Mouse (Mus musculus) heart, embryonic 15.5 days (tissue): ENCODE data around the gene Olfr251. TPM values are rescaled to one million over a fixed set of nuclear protein-coding genes. Genes with fewer than 3 reads are reported as not detected.
"Not testable (repeated sequence)": the region's sequence is repeated elsewhere in the genome, so short reads cannot be mapped to it uniquely, and the experiment has no call there.

Source experiments
- ATAC-seq: fragments of 200-750 bp; cut with Nextera tagmentation; replicated peaks from 2 replicates; pipeline ENCODE4 v1.8.0; 2017; ENCODE audit warnings: low read depth, moderate TSS enrichment; ENCODE audit not compliant: insufficient number of reproducible peaks, insufficient read depth, low FRiP score
- H3K27ac ChIP-seq: fragments of 300-500 bp; sonication (generic); 2 replicates; pipeline ENCODE4 v1.5.1; 2015; ENCODE audit warnings: mild to moderate bottlenecking, inconsistent platforms
- H3K27me3 ChIP-seq: fragments of 300-500 bp; sonication (generic); 2 replicates; pipeline ENCODE4 v1.6.1; 2015; ENCODE audit warnings: inconsistent platforms
- H3K36me3 ChIP-seq: fragments of 300-500 bp; sonication (generic); 2 replicates; pipeline ENCODE4 v1.6.1; 2015; ENCODE audit warnings: mild to moderate bottlenecking, inconsistent platforms
- H3K4me1 ChIP-seq: fragments of 300-500 bp; sonication (generic); replicated peaks from 2 replicates; pipeline ENCODE4 v1.6.1; 2015; ENCODE audit warnings: inconsistent platforms
- H3K4me2 ChIP-seq: fragments of 300-500 bp; sonication (generic); 2 replicates; pipeline ENCODE4 v1.6.1; 2015; ENCODE audit warnings: inconsistent platforms, mild to moderate bottlenecking, moderate library complexity
- H3K4me3 ChIP-seq: fragments of 300-500 bp; sonication (generic); 2 replicates; pipeline ENCODE4 v1.5.1; 2015; ENCODE audit warnings: mild to moderate bottlenecking, inconsistent platforms
- H3K9ac ChIP-seq: fragments of 300-500 bp; sonication (generic); 2 replicates; pipeline ENCODE4 v1.6.1; 2015; ENCODE audit warnings: mild to moderate bottlenecking, inconsistent platforms
- H3K9me3 ChIP-seq: fragments of 300-500 bp; sonication (generic); replicated peaks from 2 replicates; pipeline ENCODE4 v1.6.1; 2016; ENCODE audit warnings: inconsistent platforms
- WGBS: fragments of 180-500 bp; shearing (Covaris S2); methylation state at CpG from one replicate; pipeline ENCODE4 v1.1.7; 2015; ENCODE audit warnings: mixed read lengths; 5-methylcytosine and 5-hydroxymethylcytosine counted together
- polyA plus RNA-seq: library from polyadenylated mRNA; unstranded; fragments of >200 nt; fragmentation: Nextera tagmentation; extraction: Ambion mirVana; gene quantifications from 2 replicates; pipeline ENCODE4 v1.2.1, GENCODE M21; 2015

Olfr251 gene
- polyA plus RNA-seq, result not detected in 2 replicates

DNA sequence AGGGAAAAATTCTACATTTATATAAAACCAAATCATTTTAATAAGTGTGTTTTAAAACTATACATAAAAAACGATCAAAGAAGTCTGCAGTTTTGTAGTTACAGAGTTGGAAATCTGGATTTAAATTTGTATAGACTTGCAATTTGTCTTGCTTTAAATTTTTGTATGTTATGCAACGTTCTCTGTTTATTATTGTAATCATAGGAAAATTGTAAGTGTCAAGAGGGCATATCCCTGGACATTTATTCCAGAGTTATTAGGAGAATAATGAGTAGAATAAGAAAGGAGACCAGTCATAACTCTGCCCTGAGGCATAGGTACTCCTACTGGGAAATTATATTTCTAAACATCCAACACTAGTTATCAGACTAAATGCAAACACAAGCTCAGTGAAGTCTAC, at the start of gene Olfr251:
Olfr251 (plus strand) TSS at position 301 of the 400 bp plus-strand sequence.
- 50% methylated on average over 2 of the region's 2 CpGs for WGBS
- Histone ChIP-seq H3K4me1 (no peaks in the 10 kb centered on the region), H3K27ac (no peak within 1 kb of the TSS), H3K4me2 (no peak within 1 kb of the TSS), H3K27me3 (no peaks in the 10 kb centered on the region), H3K9ac (no peak within 1 kb of the TSS), H3K4me3 (no peak within 1 kb of the TSS), H3K9me3 (no peaks in the 10 kb centered on the region), H3K36me3 (no peaks in the 10 kb centered on the region)
- no peak for ATAC-seq

DNA sequence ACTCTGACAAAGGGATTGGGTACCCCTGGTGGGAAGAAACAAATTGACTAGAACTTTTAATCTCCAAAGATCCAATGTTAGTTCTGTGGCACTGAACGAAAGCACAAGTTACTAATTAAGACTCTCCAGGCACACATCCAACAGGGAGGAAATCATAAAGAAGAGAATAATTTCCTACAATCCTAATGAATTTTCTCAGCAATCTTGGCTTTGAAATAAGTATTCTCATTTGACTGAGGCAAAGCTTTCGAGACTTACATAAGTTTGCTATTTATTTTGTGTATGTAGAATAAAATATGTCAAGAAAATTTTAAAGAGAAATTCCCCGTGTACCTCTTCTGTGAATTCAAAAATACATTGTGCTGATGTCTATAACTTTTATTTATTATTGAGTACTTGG, 48.1 kb upstream of the Olfr251 start, which contains the start of gene Olfr25:
Olfr25 (plus strand) TSS at position 301 of the 400 bp plus-strand sequence.
- Histone ChIP-seq H3K4me2 (no peak within 1 kb of the TSS), H3K27ac (no peak within 1 kb of the TSS), H3K9ac (no peak within 1 kb of the TSS), H3K4me1 (no peaks in the 10 kb centered on the region), H3K9me3 (no peaks in the 10 kb centered on the region), H3K27me3 (no peaks in the 10 kb centered on the region), H3K4me3 (no peak within 1 kb of the TSS), H3K36me3 (no peaks in the 10 kb centered on the region)
- ATAC-seq, result no peak
- WGBS, result 63% methylated on average over 3 of the region's 3 CpGs

GRCm38 (mm10) chr9:38348111-38348510, 28.8 kb upstream of the Olfr251 start, which contains the start of gene Olfr898:
Olfr898 (plus strand) TSS chr9:38348411.
- Histone ChIP-seq H3K36me3 (no peaks in the 10 kb centered on the region), H3K4me2 (no peak within 1 kb of the TSS), H3K4me3 (no peak within 1 kb of the TSS), H3K27ac (no peak within 1 kb of the TSS), H3K27me3 (no peaks in the 10 kb centered on the region), H3K9ac (no peak within 1 kb of the TSS), H3K4me1 (no peaks in the 10 kb centered on the region), H3K9me3 (no peaks in the 10 kb centered on the region)
- ATAC-seq, result no peak
- 86% methylated on average over 4 of the region's 4 CpGs for WGBS

DNA sequence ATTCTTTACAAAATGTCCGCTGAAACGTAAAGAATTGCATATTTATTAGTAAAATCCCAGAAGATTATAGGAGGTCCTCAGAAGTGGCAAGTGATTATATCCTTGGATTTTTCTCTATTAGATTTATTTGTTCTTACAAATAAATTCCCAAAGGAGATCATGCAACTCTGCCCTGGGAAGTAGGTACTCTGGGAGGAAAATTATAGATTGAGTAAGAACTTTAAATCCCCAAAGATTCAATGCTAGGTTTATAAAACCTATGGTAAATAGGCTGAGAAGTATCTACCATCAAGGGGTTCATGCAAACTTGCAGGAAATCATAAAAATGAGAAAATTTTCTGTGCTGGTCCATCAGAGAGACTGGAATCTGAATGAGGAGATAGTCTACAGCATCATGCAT, 10.3 kb upstream of the Olfr251 start, which contains the start of gene Olfr250:
Olfr250 (plus strand) TSS at position 301 of the 400 bp plus-strand sequence.
- Histone ChIP-seq H3K36me3 (no peaks in the 10 kb centered on the region), H3K9ac (no peak within 1 kb of the TSS), H3K4me2 (no peak within 1 kb of the TSS), H3K4me3 (no peak within 1 kb of the TSS), H3K9me3 (no peaks in the 10 kb centered on the region), H3K4me1 (no peaks in the 10 kb centered on the region), H3K27me3 (no peaks in the 10 kb centered on the region), H3K27ac (no peak within 1 kb of the TSS)
- no peak for ATAC-seq
- WGBS, result 82% methylated on average over 2 of the region's 2 CpGs

- no peaks in the 10 kb centered on the region for H3K4me1 ChIP-seq
- no peak within 1 kb of the TSS for H3K4me3 ChIP-seq
- no peak within 1 kb of the TSS for H3K4me2 ChIP-seq
- no peak within 1 kb of the TSS for H3K9ac ChIP-seq
- no peaks in the 10 kb centered on the region for H3K27me3 ChIP-seq
- no peak within 1 kb of the TSS for H3K27ac ChIP-seq
- 65% methylated on average over 1 of the region's 1 CpGs for WGBS
- H3K9me3 ChIP-seq, result no peaks in the 10 kb centered on the region
- H3K36me3 ChIP-seq, result no peaks in the 10 kb centered on the region
- ATAC-seq, result no peak
These were observed 24.5 kb downstream of the Olfr251 start, which contains the start of gene Olfr147 for GRCm38 (mm10) chr9:38401398-38401797. Olfr147 (plus strand) TSS chr9:38401698.

- not testable (repeated sequence) for H3K27ac ChIP-seq, ATAC-seq, H3K9me3 ChIP-seq, H3K9ac ChIP-seq, H3K27me3 ChIP-seq, H3K4me2 ChIP-seq, H3K4me1 ChIP-seq, H3K36me3 ChIP-seq, H3K4me3 ChIP-seq
- 87% methylated on average over 3 of the region's 3 CpGs for WGBS
These were observed 30.6 kb downstream of the Olfr251 start for GRCm38 (mm10) chr9:38407502-38407901.

GRCm38 (mm10) chr9:38413502-38413901, 36.6 kb downstream of the Olfr251 start:
- not testable (repeated sequence) for H3K4me2 ChIP-seq, H3K27ac ChIP-seq, H3K4me3 ChIP-seq, H3K9me3 ChIP-seq, H3K4me1 ChIP-seq, ATAC-seq, H3K9ac ChIP-seq, H3K27me3 ChIP-seq, H3K36me3 ChIP-seq
- 87% methylated on average over 14 of the region's 14 CpGs for WGBS

DNA sequence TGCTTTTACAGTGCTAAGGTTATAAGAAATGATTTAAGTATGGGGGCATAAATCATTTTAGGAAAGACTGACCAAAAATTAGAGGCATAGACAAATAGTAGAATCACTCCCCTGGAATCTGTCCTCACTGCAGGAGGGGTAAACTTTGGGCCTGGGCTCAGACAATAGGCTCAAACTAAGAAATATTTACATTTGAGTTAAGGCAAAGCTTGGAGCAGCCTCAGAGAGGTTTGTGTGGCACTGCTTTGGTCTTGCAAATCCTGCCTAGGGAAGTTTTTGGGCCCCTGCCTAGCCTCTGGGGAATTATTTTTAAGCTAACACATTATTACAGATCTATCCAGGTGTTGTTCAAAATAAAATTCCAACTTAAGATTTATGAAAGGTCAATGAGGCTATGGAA, 46.9 kb downstream of the Olfr251 start:
- H3K4me3 ChIP-seq, result no peak overlapping the region
- ATAC-seq, result no peak
- no peaks in the 10 kb centered on the region for H3K36me3 ChIP-seq
- H3K27me3 ChIP-seq, result no peaks in the 10 kb centered on the region
- H3K9ac ChIP-seq, result no peak overlapping the region
- no peaks in the 10 kb centered on the region for H3K9me3 ChIP-seq
- no peak overlapping the region for H3K27ac ChIP-seq
- H3K4me2 ChIP-seq, result no peak overlapping the region
- H3K4me1 ChIP-seq, result no peaks in the 10 kb centered on the region

- ATAC-seq, result no peak
- 38% methylated on average over 1 of the region's 1 CpGs for WGBS
These were observed 50.1 kb downstream of the Olfr251 start for GRCm38 (mm10) chr9:38427026-38427425.

DNA sequence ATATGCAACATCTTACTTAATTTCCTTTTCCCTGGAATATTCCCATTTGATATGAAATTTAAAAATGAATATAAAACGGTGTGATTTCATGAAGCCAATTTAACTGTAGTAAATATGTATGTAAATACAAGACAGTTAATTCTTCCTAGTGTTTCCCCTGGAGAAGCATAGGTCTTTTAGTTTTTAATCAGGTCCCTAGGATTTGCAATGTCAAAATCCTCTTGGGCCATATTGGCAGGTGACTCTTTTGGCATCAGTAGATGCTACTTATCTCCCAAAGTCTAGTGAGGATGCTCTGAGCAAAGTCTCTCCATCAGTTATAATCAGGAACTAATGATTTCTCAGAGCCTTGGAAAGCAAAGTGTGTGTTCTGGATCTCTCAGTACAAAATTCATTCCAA, 52.3 kb downstream of the Olfr251 start, which contains the start of gene Olfr901:
Olfr901 (plus strand) TSS at position 301 of the 400 bp plus-strand sequence.
- no peaks in the 10 kb centered on the region for H3K27me3 ChIP-seq
- no peaks in the 10 kb centered on the region for H3K36me3 ChIP-seq
- no peak within 1 kb of the TSS for H3K4me3 ChIP-seq
- H3K9ac ChIP-seq, result no peak within 1 kb of the TSS
- no peaks in the 10 kb centered on the region for H3K9me3 ChIP-seq
- no peak for ATAC-seq
- H3K4me1 ChIP-seq, result no peaks in the 10 kb centered on the region
- no peak within 1 kb of the TSS for H3K4me2 ChIP-seq
- 67% methylated on average over 1 of the region's 1 CpGs for WGBS
- no peak within 1 kb of the TSS for H3K27ac ChIP-seq

More at GRCm38 (mm10) chr9:38427026-38427425, 50.1 kb downstream of the Olfr251 start:
- no peaks in the 10 kb centered on the region for H3K27me3 ChIP-seq
- no peak overlapping the region for H3K4me2 ChIP-seq
- no peak overlapping the region for H3K27ac ChIP-seq
- H3K4me1 ChIP-seq, result no peaks in the 10 kb centered on the region
- no peaks in the 10 kb centered on the region for H3K9me3 ChIP-seq
- H3K9ac ChIP-seq, result no peak overlapping the region
- no peak overlapping the region for H3K4me3 ChIP-seq
- no peaks in the 10 kb centered on the region for H3K36me3 ChIP-seq
